Mouse (Mus musculus): ENCODE data around the gene Vmn2r49. TPM values are rescaled to one million over a fixed set of nuclear protein-coding genes. Genes with fewer than 3 reads are reported as not detected.

Vmn2r49 gene
- not detected for polyA plus RNA-seq (2015; fragmentation: Illumina TruSeq; extraction: RNeasy Lipid Tissue Mini Kit (QIAGEN cat#74804); ENCODE audit: insufficient read depth, low read depth, low replicate concordance)

GRCm38 (mm10) chr7:9992157-9992556, at the start of gene Vmn2r49:
Vmn2r49 (minus strand) TSS chr7:9992257.

GRCm38 (mm10) chr7:9953485-9953884, 38.6 kb downstream of the Vmn2r49 start, which contains the start of gene Vmn2r48:
Vmn2r48 (minus strand) TSS chr7:9953585.

Other genes starting within 250 kb of the Vmn2r49 start
- not detected for gene Vmn2r46, start 221.7 kb downstream of the Vmn2r49 start, polyA plus RNA-seq (2015; fragmentation: Illumina TruSeq; extraction: RNeasy Lipid Tissue Mini Kit (QIAGEN cat#74804); ENCODE audit: insufficient read depth, low read depth, low replicate concordance)
- not detected for gene Vmn2r47, start 150.9 kb downstream of the Vmn2r49 start, polyA plus RNA-seq (2015; fragmentation: Illumina TruSeq; extraction: RNeasy Lipid Tissue Mini Kit (QIAGEN cat#74804); ENCODE audit: insufficient read depth, low read depth, low replicate concordance)
- not detected for gene Vmn2r48, start 38.7 kb downstream of the Vmn2r49 start, polyA plus RNA-seq (2015; fragmentation: Illumina TruSeq; extraction: RNeasy Lipid Tissue Mini Kit (QIAGEN cat#74804); ENCODE audit: insufficient read depth, low read depth, low replicate concordance)
- not detected for gene Vmn2r50, start 61.0 kb upstream of the Vmn2r49 start, polyA plus RNA-seq (2015; fragmentation: Illumina TruSeq; extraction: RNeasy Lipid Tissue Mini Kit (QIAGEN cat#74804); ENCODE audit: insufficient read depth, low read depth, low replicate concordance)
- not detected for gene Vmn2r51, start 113.5 kb upstream of the Vmn2r49 start, polyA plus RNA-seq (2015; fragmentation: Illumina TruSeq; extraction: RNeasy Lipid Tissue Mini Kit (QIAGEN cat#74804); ENCODE audit: insufficient read depth, low read depth, low replicate concordance)
- gene Vmn2r52, start 184.3 kb upstream of the Vmn2r49 start, polyA plus RNA-seq (2015; fragmentation: Illumina TruSeq; extraction: RNeasy Lipid Tissue Mini Kit (QIAGEN cat#74804); ENCODE audit: insufficient read depth, low read depth, low replicate concordance) = not detected